Mouse (Mus musculus): Measurements from ENCODE around the gene Susd6. TPM values are rescaled to one million over a fixed set of nuclear protein-coding genes. Genes with fewer than 3 reads are reported as not detected.
A peak's percentile ranks its signal among the peaks of the same experiment; 100 is the strongest.

Gene Susd6
- polyA plus RNA-seq, 1 experiment from 2014 or later = 11.6 TPM

DNA sequence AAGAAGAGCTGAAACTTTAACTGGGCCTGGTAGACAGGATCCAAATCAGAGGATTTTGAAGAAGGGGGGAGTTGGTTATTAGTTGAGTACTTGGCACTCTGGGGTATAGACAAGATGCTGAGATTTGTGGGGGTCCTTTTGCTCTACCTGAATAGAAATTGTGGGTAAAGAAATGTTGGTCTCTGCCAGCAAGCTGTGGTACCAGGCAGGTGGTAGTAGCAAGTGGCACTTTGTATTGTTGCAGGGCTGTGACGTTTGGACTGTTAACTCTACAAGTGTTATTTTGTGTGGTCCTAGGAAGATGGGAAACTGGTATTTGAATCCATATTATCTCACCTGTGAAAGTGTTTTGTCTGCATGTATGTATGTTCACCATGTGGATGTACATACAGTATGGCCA is 55.6 kb downstream of the Susd6 start:
- no peaks in the 10 kb centered on the region for H3K36me3 ChIP-seq (ENCODE audit: control insufficient read depth, insufficient read depth, low read length)
- 0 out of 2 replicates have a peak, but pooled peaks cover 2% of the 10 kb centered on the region for H3K4me1 ChIP-seq (ENCODE audit: control insufficient read depth, insufficient read depth, low read length)
- no peaks in the 10 kb centered on the region for H3K9me3 ChIP-seq (ENCODE audit: control insufficient read depth, low read length)
- no peak overlapping the region for H3K4me2 ChIP-seq (ENCODE audit: low read depth, low read length)
- ATAC-seq (ENCODE audit: low read depth) = no peak
- H3K27ac ChIP-seq (ENCODE audit: low read depth, low read length) = no peak overlapping the region
- 85% methylated on average over 1 of the region's 1 CpGs for WGBS
- H3K4me3 ChIP-seq (ENCODE audit: low read depth, low read length) = no peak overlapping the region
- H3K9ac ChIP-seq (replicated peaks; ENCODE audit: low read depth, low read length) = no peak overlapping the region
- H3K27me3 ChIP-seq (ENCODE audit: control insufficient read depth, insufficient read depth, low read length) = no peaks in the 10 kb centered on the region

- no peak overlapping the region for H3K4me3 ChIP-seq (ENCODE audit: low read depth, low read length)
- H3K4me2 ChIP-seq (ENCODE audit: low read depth, low read length) = no peak overlapping the region
- ATAC-seq (ENCODE audit: low read depth) = no peak
- no peaks in the 10 kb centered on the region for H3K9me3 ChIP-seq (ENCODE audit: control insufficient read depth, low read length)
- H3K27me3 ChIP-seq (ENCODE audit: control insufficient read depth, insufficient read depth, low read length) = no peaks in the 10 kb centered on the region
- 77% methylated on average over 1 of the region's 1 CpGs for WGBS
- no peaks in the 10 kb centered on the region for H3K36me3 ChIP-seq (ENCODE audit: control insufficient read depth, insufficient read depth, low read length)
- H3K9ac ChIP-seq (replicated peaks; ENCODE audit: low read depth, low read length) = no peak overlapping the region
- 0 out of 2 replicates have a peak, but pooled peaks cover 2% of the 10 kb centered on the region for H3K4me1 ChIP-seq (ENCODE audit: control insufficient read depth, insufficient read depth, low read length)
- H3K27ac ChIP-seq (ENCODE audit: low read depth, low read length) = no peak overlapping the region
Measured at GRCm38 (mm10) chr12:80846861-80847268, 56.6 kb downstream of the Susd6 start.

- Histone ChIP-seq H3K36me3 (ENCODE audit: control insufficient read depth, insufficient read depth, low read length) (no peaks in the 10 kb centered on the region), H3K9me3 (ENCODE audit: control insufficient read depth, low read length) (no peaks in the 10 kb centered on the region), H3K4me2 (ENCODE audit: low read depth, low read length) (no peak overlapping the region), H3K9ac (replicated peaks; ENCODE audit: low read depth, low read length) (no peak overlapping the region), H3K27me3 (ENCODE audit: control insufficient read depth, insufficient read depth, low read length) (no peaks in the 10 kb centered on the region), H3K4me1 (ENCODE audit: control insufficient read depth, insufficient read depth, low read length) (no peaks in the 10 kb centered on the region), H3K4me3 (ENCODE audit: low read depth, low read length) (no peak overlapping the region), H3K27ac (ENCODE audit: low read depth, low read length) (no peak overlapping the region)
- ATAC-seq (ENCODE audit: low read depth) = no peak
- WGBS = 91% methylated on average over 1 of the region's 1 CpGs
Measured at GRCm38 (mm10) chr12:80852001-80852400, 61.7 kb downstream of the Susd6 start.

GRCm38 (mm10) chr12:80853737-80854136 is 63.4 kb downstream of the Susd6 start:
- no peak overlapping the region for H3K27ac ChIP-seq (ENCODE audit: low read depth, low read length)
- 78% methylated on average over 3 of the region's 3 CpGs for WGBS

DNA sequence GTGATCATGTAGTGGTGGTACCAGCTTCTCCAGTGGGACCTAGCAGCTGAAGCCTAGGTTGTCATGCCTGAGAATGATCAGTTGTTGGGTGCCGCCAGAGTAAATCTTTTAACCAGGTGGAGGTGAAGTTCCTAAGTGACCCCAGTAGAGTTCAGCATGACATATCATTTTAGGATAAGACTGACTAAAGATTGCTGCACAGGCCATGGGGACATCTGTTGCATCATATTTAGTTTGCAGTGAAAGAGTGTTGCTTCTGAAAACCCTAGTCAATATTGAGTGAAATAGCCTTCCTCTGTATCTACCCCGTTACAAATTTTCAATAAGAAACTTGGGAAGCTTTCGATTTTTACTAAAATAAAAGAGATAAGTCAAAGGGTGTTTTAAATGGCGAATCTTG is 64.4 kb downstream of the Susd6 start:
- H3K27me3 ChIP-seq (ENCODE audit: control insufficient read depth, insufficient read depth, low read length) = no peaks in the 10 kb centered on the region
- no peak overlapping the region for H3K9ac ChIP-seq (replicated peaks; ENCODE audit: low read depth, low read length)
- 97% methylated on average over 4 of the region's 4 CpGs for whole genome bisulfite sequencing
- H3K4me1 ChIP-seq (ENCODE audit: control insufficient read depth, insufficient read depth, low read length) = peaks cover 5% of the 10 kb centered on the region; the same call in 1 of the 2 replicates
- no peak overlapping the region for H3K27ac ChIP-seq (ENCODE audit: low read depth, low read length)
- no peak overlapping the region for H3K4me2 ChIP-seq (ENCODE audit: low read depth, low read length)
- no peaks in the 10 kb centered on the region for H3K36me3 ChIP-seq (ENCODE audit: control insufficient read depth, insufficient read depth, low read length)
- H3K4me3 ChIP-seq (ENCODE audit: low read depth, low read length) = no peak overlapping the region
- no peak for ATAC-seq (ENCODE audit: low read depth)
- no peaks in the 10 kb centered on the region for H3K9me3 ChIP-seq (ENCODE audit: control insufficient read depth, low read length)

More at GRCm38 (mm10) chr12:80853737-80854136, 63.4 kb downstream of the Susd6 start:
- H3K4me3 ChIP-seq (ENCODE audit: low read depth, low read length) = no peak overlapping the region
- no peaks in the 10 kb centered on the region for H3K27me3 ChIP-seq (ENCODE audit: control insufficient read depth, insufficient read depth, low read length)
- no peak for ATAC-seq (ENCODE audit: low read depth)
- no peak overlapping the region for H3K4me2 ChIP-seq (ENCODE audit: low read depth, low read length)
- peaks cover 5% of the 10 kb centered on the region; the same call in 1 of the 2 replicates for H3K4me1 ChIP-seq (ENCODE audit: control insufficient read depth, insufficient read depth, low read length)
- no peaks in the 10 kb centered on the region for H3K36me3 ChIP-seq (ENCODE audit: control insufficient read depth, insufficient read depth, low read length)
- H3K9me3 ChIP-seq (ENCODE audit: control insufficient read depth, low read length) = no peaks in the 10 kb centered on the region
- no peak overlapping the region for H3K9ac ChIP-seq (replicated peaks; ENCODE audit: low read depth, low read length)

DNA sequence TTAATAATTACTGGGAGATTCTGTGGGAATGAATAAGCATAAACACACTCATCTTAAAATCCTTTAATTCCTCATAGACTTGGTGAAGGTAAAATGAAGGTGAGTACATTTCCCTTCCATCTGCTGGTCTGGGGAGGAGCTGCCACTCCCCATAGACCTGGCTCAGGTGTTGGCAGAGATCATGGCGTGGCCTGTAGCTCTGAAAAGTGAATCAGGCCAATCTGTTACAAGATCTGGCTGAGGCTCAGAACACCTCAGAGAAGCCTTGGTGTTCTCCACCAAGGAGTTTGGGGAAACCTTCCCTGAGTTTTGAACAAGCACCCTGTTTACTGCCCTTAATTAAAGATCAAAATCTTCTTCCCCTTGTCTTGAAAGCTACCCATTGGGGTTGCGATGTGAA is 64.8 kb downstream of the Susd6 start:
- WGBS = 90% methylated on average over 2 of the region's 2 CpGs
- Histone ChIP-seq H3K9ac (replicated peaks; ENCODE audit: low read depth, low read length) (no peak overlapping the region), H3K4me2 (ENCODE audit: low read depth, low read length) (no peak overlapping the region), H3K4me1 (ENCODE audit: control insufficient read depth, insufficient read depth, low read length) (peaks cover 5% of the 10 kb centered on the region; the same call in 1 of the 2 replicates), H3K27ac (ENCODE audit: low read depth, low read length) (no peak overlapping the region), H3K4me3 (ENCODE audit: low read depth, low read length) (no peak overlapping the region), H3K9me3 (ENCODE audit: control insufficient read depth, low read length) (no peaks in the 10 kb centered on the region), H3K27me3 (ENCODE audit: control insufficient read depth, insufficient read depth, low read length) (no peaks in the 10 kb centered on the region), H3K36me3 (ENCODE audit: control insufficient read depth, insufficient read depth, low read length) (no peaks in the 10 kb centered on the region)
- ATAC-seq (ENCODE audit: low read depth) = no peak

DNA sequence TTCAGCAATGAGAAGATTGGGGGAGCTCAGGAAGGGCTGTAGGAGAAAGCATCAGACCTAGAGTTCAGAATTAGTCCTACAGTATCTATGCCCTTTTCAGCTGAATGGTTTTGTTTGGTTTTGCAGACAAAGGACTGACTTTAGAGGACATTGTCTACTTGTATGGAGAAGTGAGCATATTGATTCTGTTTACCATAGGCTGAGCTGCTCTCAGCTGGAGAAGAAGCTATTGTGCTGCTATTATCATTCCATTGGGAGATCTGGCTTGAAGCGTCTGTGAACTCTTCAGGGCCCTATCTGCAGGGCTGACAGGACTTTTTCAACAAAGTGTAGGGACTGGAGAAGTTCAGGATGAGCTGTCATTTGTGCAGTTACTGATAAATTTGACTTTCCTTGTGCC is 65.3 kb downstream of the Susd6 start:
- H3K9ac ChIP-seq (replicated peaks; ENCODE audit: low read depth, low read length) = no peak overlapping the region
- no peaks in the 10 kb centered on the region for H3K9me3 ChIP-seq (ENCODE audit: control insufficient read depth, low read length)
- ATAC-seq (ENCODE audit: low read depth) = no peak
- H3K36me3 ChIP-seq (ENCODE audit: control insufficient read depth, insufficient read depth, low read length) = no peaks in the 10 kb centered on the region
- 6% methylated on average over 1 of the region's 1 CpGs for WGBS
- no peak overlapping the region for H3K27ac ChIP-seq (ENCODE audit: low read depth, low read length)
- H3K4me3 ChIP-seq (ENCODE audit: low read depth, low read length) = no peak overlapping the region
- no peak overlapping the region for H3K4me2 ChIP-seq (ENCODE audit: low read depth, low read length)
- peaks cover 5% of the 10 kb centered on the region; the same call in 1 of the 2 replicates for H3K4me1 ChIP-seq (ENCODE audit: control insufficient read depth, insufficient read depth, low read length)
- no peaks in the 10 kb centered on the region for H3K27me3 ChIP-seq (ENCODE audit: control insufficient read depth, insufficient read depth, low read length)

DNA sequence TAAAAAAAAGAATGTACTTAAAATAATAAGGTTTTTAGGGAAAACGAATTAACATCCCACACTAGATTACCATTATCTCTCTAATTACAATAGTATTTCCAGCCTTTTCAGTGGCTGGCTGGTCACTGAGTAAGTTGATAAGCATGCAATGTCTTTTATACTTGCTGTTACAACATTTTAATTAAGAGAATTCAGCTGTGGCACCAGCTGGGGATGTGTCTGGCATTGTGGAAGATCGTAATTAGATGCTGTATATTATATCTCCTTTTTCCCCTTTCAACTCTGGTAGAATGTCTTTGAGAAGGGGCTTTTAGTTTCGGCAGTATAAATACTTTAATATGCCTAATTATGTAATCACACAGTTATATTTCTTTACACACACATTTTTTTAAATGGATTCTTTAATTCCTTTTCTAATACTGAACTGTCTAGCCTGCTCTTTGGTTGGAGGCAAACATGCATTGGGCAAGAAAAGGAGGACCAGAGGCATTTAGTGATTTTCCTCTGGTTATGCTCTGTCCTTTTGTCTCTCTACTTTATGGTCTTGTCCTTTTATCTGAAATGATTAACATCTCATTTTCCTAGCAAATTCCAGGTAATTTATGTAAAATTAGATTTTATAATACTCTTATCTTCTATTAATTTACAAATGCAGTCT is 67.5 kb downstream of the Susd6 start:
- no peak overlapping the region for H3K4me3 ChIP-seq (ENCODE audit: low read depth, low read length)
- no peaks in the 10 kb centered on the region for H3K36me3 ChIP-seq (ENCODE audit: control insufficient read depth, insufficient read depth, low read length)
- H3K27ac ChIP-seq (ENCODE audit: low read depth, low read length) = peak overlapping the region; percentile 59
- no peaks in the 10 kb centered on the region for H3K27me3 ChIP-seq (ENCODE audit: control insufficient read depth, insufficient read depth, low read length)
- H3K4me1 ChIP-seq (ENCODE audit: control insufficient read depth, insufficient read depth, low read length) = peaks cover 5% of the 10 kb centered on the region; the same call in 1 of the 2 replicates
- no peaks in the 10 kb centered on the region for H3K9me3 ChIP-seq (ENCODE audit: control insufficient read depth, low read length)
- H3K9ac ChIP-seq (replicated peaks; ENCODE audit: low read depth, low read length) = no peak overlapping the region
- peak; percentile 77; the same call in 1 of the 2 replicates for ATAC-seq (ENCODE audit: low read depth)
- 28% methylated on average over 3 of the region's 3 CpGs for WGBS
- no peak overlapping the region for H3K4me2 ChIP-seq (ENCODE audit: low read depth, low read length)

DNA sequence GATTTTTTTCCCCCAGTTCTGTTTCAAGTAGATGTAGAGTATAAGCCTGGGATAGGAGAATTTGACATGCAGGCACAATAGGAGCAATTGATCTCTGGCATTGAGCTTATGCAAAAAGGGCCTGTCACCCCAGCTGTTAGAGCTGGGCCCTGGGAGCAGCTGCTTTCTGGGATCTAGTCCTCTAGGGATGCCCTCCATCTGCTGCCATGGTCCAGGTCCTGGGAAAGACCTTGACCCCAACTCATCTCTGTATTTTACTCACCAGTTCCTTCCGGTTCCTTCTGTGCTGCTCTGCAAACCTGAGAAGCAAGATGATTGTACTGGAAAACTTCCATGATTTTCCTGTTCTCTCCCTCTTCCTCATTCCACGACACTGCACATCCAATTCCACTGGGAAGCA is 68.0 kb downstream of the Susd6 start:
- WGBS = 29% methylated on average over 2 of the region's 2 CpGs
- Histone ChIP-seq H3K27me3 (ENCODE audit: control insufficient read depth, insufficient read depth, low read length) (no peaks in the 10 kb centered on the region), H3K9ac (replicated peaks; ENCODE audit: low read depth, low read length) (no peak overlapping the region), H3K36me3 (ENCODE audit: control insufficient read depth, insufficient read depth, low read length) (no peaks in the 10 kb centered on the region), H3K4me1 (ENCODE audit: control insufficient read depth, insufficient read depth, low read length) (peaks cover 5% of the 10 kb centered on the region; the same call in 1 of the 2 replicates), H3K27ac (ENCODE audit: low read depth, low read length) (peak overlapping the region; percentile 59), H3K4me3 (ENCODE audit: low read depth, low read length) (no peak overlapping the region), H3K4me2 (ENCODE audit: low read depth, low read length) (no peak overlapping the region), H3K9me3 (ENCODE audit: control insufficient read depth, low read length) (no peaks in the 10 kb centered on the region)
- peak; percentile 51; the same call in 1 of the 2 replicates for ATAC-seq (ENCODE audit: low read depth)

All from neural tube, embryonic 14.5 days (tissue).